Mouse (Mus musculus) neural tube, embryonic 15.5 days (tissue): Measurements from ENCODE around the gene Evi2. TPM values are rescaled to one million over a fixed set of nuclear protein-coding genes. Genes with fewer than 3 reads are reported as not detected.

Experiments
- ATAC-seq: fragments of 200-750 bp; cut with Nextera tagmentation; 2 replicates; pipeline ENCODE4 v1.8.0; 2017; ENCODE audit warnings: mild to moderate bottlenecking, moderate TSS enrichment, moderate library complexity; ENCODE audit not compliant: low FRiP score
- H3K27ac ChIP-seq: fragments of 300-500 bp; sonication (generic); replicated peaks from 2 replicates; pipeline ENCODE4 v1.5.1; 2015; ENCODE audit warnings: mild to moderate bottlenecking, inconsistent platforms
- H3K27me3 ChIP-seq: fragments of 300-500 bp; sonication (generic); replicated peaks from 2 replicates; pipeline ENCODE4 v1.6.1; 2015; ENCODE audit warnings: inconsistent platforms
- H3K36me3 ChIP-seq: fragments of 300-500 bp; sonication (generic); 2 replicates; pipeline ENCODE4 v1.6.1; 2015; ENCODE audit warnings: inconsistent platforms
- H3K4me1 ChIP-seq: fragments of 300-500 bp; sonication (generic); 2 replicates; pipeline ENCODE4 v1.6.1; 2015; ENCODE audit warnings: inconsistent platforms
- H3K4me2 ChIP-seq: fragments of 300-500 bp; sonication (generic); 2 replicates; pipeline ENCODE4 v1.6.1; 2015; ENCODE audit warnings: inconsistent platforms, mild to moderate bottlenecking, moderate library complexity
- H3K4me3 ChIP-seq: fragments of 300-500 bp; sonication (generic); replicated peaks from 2 replicates; pipeline ENCODE4 v1.5.1; 2015; ENCODE audit warnings: mild to moderate bottlenecking, inconsistent platforms
- H3K9ac ChIP-seq: fragments of 300-500 bp; sonication (generic); replicated peaks from 2 replicates; pipeline ENCODE4 v1.6.1; 2015; ENCODE audit warnings: mild to moderate bottlenecking, inconsistent platforms
- H3K9me3 ChIP-seq: fragments of 300-500 bp; sonication (generic); replicated peaks from 2 replicates; pipeline ENCODE4 v1.6.1; 2016; ENCODE audit warnings: inconsistent platforms
- WGBS: fragments of 180-500 bp; shearing (Covaris S2); methylation state at CpG from one replicate; pipeline ENCODE4 v1.1.7; 2015; ENCODE audit warnings: mixed read lengths; 5-methylcytosine and 5-hydroxymethylcytosine counted together
- polyA plus RNA-seq: library from polyadenylated mRNA; unstranded; fragments of >200 nt; fragmentation: Nextera tagmentation; extraction: Ambion mirVana; gene quantifications from 2 replicates; pipeline ENCODE4 v1.2.1, GENCODE M21; 2015

Evi2 gene
- polyA plus RNA-seq, 1 experiment from 2014 or later = 0.58 TPM

DNA sequence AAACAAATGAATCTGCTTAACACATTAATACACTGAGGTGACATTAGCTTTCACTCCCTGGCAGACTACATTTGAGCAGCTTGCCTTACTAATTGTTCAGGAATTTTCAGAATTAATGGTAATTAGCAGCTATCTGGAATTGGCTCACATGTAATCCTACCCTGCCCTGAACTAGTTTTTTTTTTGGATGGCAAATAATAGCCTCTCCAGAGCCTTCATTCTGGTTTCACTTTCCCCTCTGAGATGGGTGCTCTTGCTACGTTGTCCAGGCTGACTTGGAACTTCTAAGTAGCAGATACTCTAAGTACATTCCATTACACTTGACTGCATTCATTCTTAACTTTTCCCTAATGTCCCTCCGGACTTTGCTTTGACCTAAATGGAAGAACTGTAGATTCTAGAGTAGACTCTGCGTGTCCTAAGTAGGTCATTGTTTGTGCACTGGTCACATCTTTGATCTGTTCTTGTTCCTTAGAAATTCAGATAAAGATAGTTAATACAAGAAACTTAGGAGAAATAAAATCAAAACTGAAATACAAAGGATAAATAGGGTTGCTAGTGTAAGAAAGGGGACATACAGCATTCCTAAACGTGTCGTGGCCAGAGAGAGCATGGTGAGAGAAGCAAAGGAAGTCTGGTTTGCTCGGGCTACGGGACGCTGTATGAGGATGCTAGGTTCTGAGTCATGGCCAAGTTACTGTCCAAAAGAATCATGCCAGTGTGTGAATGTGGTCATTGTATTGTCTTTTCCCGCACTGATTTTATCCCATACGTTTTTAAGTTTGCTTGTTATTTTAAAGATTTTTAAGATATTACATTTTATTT is 35.2 kb downstream of the Evi2 start:
- H3K4me1 ChIP-seq = peaks cover 4% of the 10 kb centered on the region; the same call in 1 of the 2 replicates
- no peaks in the 10 kb centered on the region for H3K27me3 ChIP-seq
- ATAC-seq = no peak
- WGBS = 77% methylated on average over 10 of the region's 10 CpGs
- H3K4me2 ChIP-seq = no peak overlapping the region
- no peak overlapping the region for H3K9ac ChIP-seq
- H3K27ac ChIP-seq = no peak overlapping the region
- H3K4me3 ChIP-seq = no peak overlapping the region
- H3K9me3 ChIP-seq = no peaks in the 10 kb centered on the region
- no peaks in the 10 kb centered on the region for H3K36me3 ChIP-seq

GRCm38 (mm10) chr11:79484721-79485120 is 45.7 kb downstream of the Evi2 start:
- Histone ChIP-seq H3K27ac (no peak overlapping the region), H3K9me3 (no peaks in the 10 kb centered on the region), H3K4me2 (no peak overlapping the region), H3K4me3 (no peak overlapping the region), H3K36me3 (peaks cover 8% of the 10 kb centered on the region), H3K9ac (no peak overlapping the region), H3K4me1 (no peaks in the 10 kb centered on the region), H3K27me3 (no peaks in the 10 kb centered on the region)
- no peak for ATAC-seq

DNA sequence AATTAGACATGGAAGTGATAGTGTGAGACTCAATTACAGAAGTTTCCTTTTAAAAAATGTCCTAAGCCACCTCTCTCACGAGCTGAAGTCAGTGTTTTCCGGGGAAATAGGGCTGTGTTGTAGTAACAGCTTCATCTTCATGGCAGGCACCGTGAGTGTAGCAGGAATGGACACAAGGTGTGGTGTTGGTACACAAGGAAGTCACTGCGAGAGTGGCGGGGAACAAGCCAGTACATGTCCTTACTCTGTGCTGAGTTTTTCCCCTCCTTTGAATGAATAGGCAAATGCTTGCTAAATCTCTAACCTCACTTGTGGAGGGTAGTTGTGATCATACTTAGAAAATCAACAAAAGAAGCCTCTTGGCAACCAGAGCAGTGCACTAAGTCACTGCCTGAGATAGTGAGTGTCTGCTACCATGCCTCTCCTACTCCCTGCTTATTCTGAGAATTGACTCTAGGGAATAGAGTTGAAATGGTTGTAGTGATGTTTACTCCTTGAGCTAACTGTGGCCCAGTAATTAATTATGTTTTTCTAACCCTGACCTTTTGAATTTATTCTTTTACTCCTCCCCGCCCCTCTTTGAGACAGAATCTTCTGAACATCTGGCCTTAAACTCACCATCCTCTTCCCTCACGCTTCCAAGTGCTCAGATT is 46.4 kb downstream of the Evi2 start:
- Histone ChIP-seq H3K4me3 (no peak overlapping the region), H3K9ac (no peak overlapping the region), H3K27me3 (no peaks in the 10 kb centered on the region), H3K27ac (no peak overlapping the region), H3K36me3 (peaks cover 10% of the 10 kb centered on the region), H3K4me1 (no peaks in the 10 kb centered on the region), H3K4me2 (no peak overlapping the region), H3K9me3 (no peaks in the 10 kb centered on the region)
- ATAC-seq = no peak
- 89% methylated on average over 7 of the region's 7 CpGs for WGBS

GRCm38 (mm10) chr11:79483392-79483791 is 47.0 kb downstream of the Evi2 start:
- WGBS = 95% methylated on average over 6 of the region's 6 CpGs
- Histone ChIP-seq H3K4me3 (no peak overlapping the region), H3K36me3 (peaks cover 10% of the 10 kb centered on the region), H3K9me3 (no peaks in the 10 kb centered on the region), H3K27ac (no peak overlapping the region), H3K27me3 (no peaks in the 10 kb centered on the region), H3K4me1 (no peaks in the 10 kb centered on the region), H3K4me2 (no peak overlapping the region), H3K9ac (no peak overlapping the region)
- ATAC-seq = no peak

DNA sequence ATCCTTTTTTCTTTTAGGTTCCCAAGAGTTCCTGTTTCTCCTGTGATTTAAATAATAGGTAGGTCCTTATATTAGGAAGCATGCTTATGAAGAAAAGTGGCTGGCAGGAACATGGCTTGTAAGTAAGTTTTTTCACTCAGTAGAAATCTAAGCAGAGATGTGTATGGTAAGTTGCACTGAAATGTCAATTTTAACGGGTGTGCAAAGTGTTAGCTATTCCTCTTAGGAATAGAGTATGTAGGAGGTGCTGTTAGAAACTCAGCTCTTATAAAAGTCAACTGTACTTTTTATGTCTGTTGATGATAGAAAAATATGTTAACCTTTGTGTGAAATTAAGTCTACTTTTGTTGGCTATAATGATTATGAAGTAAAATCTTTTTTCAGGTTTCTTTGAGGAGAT is 62.3 kb downstream of the Evi2 start:
- Histone ChIP-seq H3K9me3 (no peaks in the 10 kb centered on the region), H3K36me3 (peaks cover 34% of the 10 kb centered on the region), H3K27ac (no peak overlapping the region), H3K9ac (no peak overlapping the region), H3K4me3 (no peak overlapping the region), H3K4me1 (no peaks in the 10 kb centered on the region), H3K27me3 (no peaks in the 10 kb centered on the region), H3K4me2 (no peak overlapping the region)
- 84% methylated on average over 1 of the region's 1 CpGs for WGBS
- no peak for ATAC-seq

Other genes with a start within 250 kb of the Evi2 start
- gene Gm9964, start 233.7 kb downstream of the Evi2 start, polyA plus RNA-seq = not detected in 2 replicates
- gene Nf1, start 190.9 kb downstream of the Evi2 start, polyA plus RNA-seq = 5.4 and 5.6 TPM in 2 replicates
- gene Omg, start 26.5 kb downstream of the Evi2 start, polyA plus RNA-seq = 12.6 and 14.5 TPM in 2 replicates
- 0.40 and 2.5 TPM in 2 replicates for gene Evi2b, start 6.8 kb downstream of the Evi2 start, polyA plus RNA-seq
- gene Evi2a, start within 50 bp of the Evi2 start, polyA plus RNA-seq = 2.8 and 5.5 TPM in 2 replicates
- 23.1 and 24.1 TPM in 2 replicates for gene Rab11fip4, start 60.6 kb upstream of the Evi2 start, polyA plus RNA-seq